Mouse (Mus musculus): ENCODE measurements around the gene Rps11.

- no peak for TF ChIP-seq CTCF (IDR thresholded peaks at IDR 0.05; ENCODE audit: extremely low read depth, insufficient read depth, insufficient read length, insufficient replicate concordance)
- TF ChIP-seq POLR2A (IDR thresholded peaks at IDR 0.05; ENCODE audit: low read depth, low read length), result no peak
These were observed 2.8 kb upstream of the Rps11 start for GRCm38 (mm10) chr7:45126844-45127699.
